Mouse (Mus musculus) ES-Bruce4 (cell line): ENCODE measurements at regions not wholly inside any gene's neighbourhood (a gene's known extent, or its start where the extent isn't known, plus 50 kb on each side); places are given as distances from the start of the nearest gene placed in this dataset.
A peak's percentile ranks its signal among the peaks of the same experiment; 100 is the strongest.

ENCODE experiments used
- H3K27ac ChIP-seq: 2 replicates; pipeline ENCODE4 v1.5.1; 2012; ENCODE audit warnings: low read length, inconsistent platforms; ENCODE audit not compliant: insufficient read depth
- H3K27me3 ChIP-seq: 2 replicates; pipeline ENCODE4 v1.6.1; 2012; ENCODE audit warnings: mild to moderate bottlenecking, low read length, inconsistent platforms; ENCODE audit not compliant: control insufficient read depth, poor library complexity, insufficient read depth, severe bottlenecking
- H3K36me3 ChIP-seq: 2 replicates; pipeline ENCODE4 v1.6.1; 2012; ENCODE audit warnings: inconsistent platforms, mild to moderate bottlenecking, low read length, moderate library complexity; ENCODE audit not compliant: control insufficient read depth, poor library complexity, insufficient read depth, severe bottlenecking
- H3K4me1 ChIP-seq: one replicate; pipeline ENCODE4 v1.8.1; 2011; ENCODE audit warnings: low read length; ENCODE audit not compliant: control insufficient read depth, insufficient read depth
- H3K4me3 ChIP-seq: 2 replicates; pipeline ENCODE4 v1.5.1; 2011; ENCODE audit warnings: low read depth, mild to moderate bottlenecking, low read length
- H3K9ac ChIP-seq: 2 replicates; pipeline ENCODE4 v1.6.1; 2012; ENCODE audit warnings: low read depth, mild to moderate bottlenecking, inconsistent platforms; ENCODE audit not compliant: poor library complexity, severe bottlenecking
- H3K9me3 ChIP-seq: replicated peaks from 2 replicates; pipeline ENCODE4 v1.6.1; 2012; ENCODE audit warnings: mild to moderate bottlenecking, low read length, inconsistent platforms; ENCODE audit not compliant: control insufficient read depth, poor library complexity, insufficient read depth, severe bottlenecking
- CTCF ChIP-seq: IDR thresholded peaks from one replicate; pipeline ENCODE4 v1.8.1; 2011; ENCODE audit warnings: low read depth, low read length
- EP300 ChIP-seq: IDR thresholded peaks from 2 replicates; pipeline ENCODE4 v1.6.1; 2011; ENCODE audit warnings: low read depth, low read length; ENCODE audit not compliant: insufficient read depth
- POLR2A ChIP-seq: IDR thresholded peaks from one replicate; pipeline ENCODE4 v1.8.1; 2011; ENCODE audit warnings: low read length; ENCODE audit not compliant: insufficient read depth

DNA sequence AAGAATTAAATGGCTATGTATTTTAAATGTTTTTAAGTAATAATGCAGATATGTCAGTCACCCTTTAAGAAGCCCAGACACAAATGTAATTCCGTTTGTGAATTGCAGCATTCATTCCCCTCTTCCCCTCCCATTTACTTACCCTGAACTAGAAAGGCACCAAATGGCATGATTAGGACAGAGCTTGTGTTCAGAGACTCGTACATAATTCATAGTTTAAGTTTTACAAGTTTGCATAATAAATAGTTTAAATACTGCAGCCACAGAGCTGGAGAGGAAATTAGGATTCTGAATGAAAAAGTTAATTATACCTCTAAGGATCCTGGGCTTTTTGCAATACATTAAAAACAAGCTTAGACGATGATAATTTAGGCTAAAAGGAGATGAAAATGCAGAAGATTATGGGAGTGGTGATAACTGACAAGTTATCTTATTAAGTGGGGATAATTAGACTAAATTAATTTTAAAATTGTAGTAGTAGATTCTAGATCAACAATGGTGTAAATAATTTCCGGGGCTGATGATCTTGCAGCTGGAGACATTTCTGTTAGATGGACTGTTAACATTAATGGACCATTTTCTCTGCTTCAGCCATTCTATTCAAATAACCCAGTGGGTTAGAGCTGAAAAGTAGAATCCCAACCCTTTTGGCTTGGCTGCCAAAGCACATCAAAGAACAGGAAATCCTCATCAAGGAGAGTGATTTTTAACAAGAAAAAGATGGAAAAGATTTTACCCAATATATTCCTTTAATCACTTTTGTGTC is 897.2 kb downstream of the Brinp1 start:
- no peaks in the 10 kb centered on the region for H3K4me1 ChIP-seq
- no peaks in the 10 kb centered on the region for H3K36me3 ChIP-seq
- H3K27me3 ChIP-seq: no peaks in the 10 kb centered on the region
- TF ChIP-seq EP300 (no peak), POLR2A (no peak), CTCF (no peak)
- H3K27ac ChIP-seq: no peak overlapping the region
- no peak overlapping the region for H3K9ac ChIP-seq
- H3K4me3 ChIP-seq: no peak overlapping the region
- no peaks in the 10 kb centered on the region for H3K9me3 ChIP-seq

DNA sequence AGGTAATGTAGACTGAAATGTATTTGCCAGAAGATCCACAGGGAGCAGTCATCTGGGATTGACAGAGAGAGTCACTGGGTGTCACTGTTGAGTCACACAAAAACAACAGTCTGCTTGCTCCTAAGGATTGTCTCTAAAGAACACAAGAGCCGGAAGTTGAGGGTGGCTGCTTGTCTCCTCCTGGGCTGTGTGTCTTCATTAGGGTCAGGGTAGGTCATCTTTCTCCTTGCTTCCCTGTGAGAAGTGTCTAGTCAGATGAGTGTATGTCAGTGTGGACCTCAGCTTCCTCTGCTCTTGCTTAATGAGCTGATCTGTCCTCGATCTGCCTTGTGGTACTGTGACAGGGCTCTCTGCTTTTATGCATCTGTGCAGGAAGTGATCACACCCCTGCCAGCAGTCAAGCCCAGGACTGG is 931.3 kb downstream of the Brinp1 start:
- H3K27ac ChIP-seq: no peak overlapping the region
- H3K9ac ChIP-seq: no peak overlapping the region
- TF ChIP-seq POLR2A (no peak), CTCF (peak; percentile 16), EP300 (no peak)
- H3K4me3 ChIP-seq: no peak overlapping the region
- H3K27me3 ChIP-seq: no peaks in the 10 kb centered on the region
- H3K36me3 ChIP-seq: no peaks in the 10 kb centered on the region
- no peaks in the 10 kb centered on the region for H3K9me3 ChIP-seq
- no peaks in the 10 kb centered on the region for H3K4me1 ChIP-seq

DNA sequence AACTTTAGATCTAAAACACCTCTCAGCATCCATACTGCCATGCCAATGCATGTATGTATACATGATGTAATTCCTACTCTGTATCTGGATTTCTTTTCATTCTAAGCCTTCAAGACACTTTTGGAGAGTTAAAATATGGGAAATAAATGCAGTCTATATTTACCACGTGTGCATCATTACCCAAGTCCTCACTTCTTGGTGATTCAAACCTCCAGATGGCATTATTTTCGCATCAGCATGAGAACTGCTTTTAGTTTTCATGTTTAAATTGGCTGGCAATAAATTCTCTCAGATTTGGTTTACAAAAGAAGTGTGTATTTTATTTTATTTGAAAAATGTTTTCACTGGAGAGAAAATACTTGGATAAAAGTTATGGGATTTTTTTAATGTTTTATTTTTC is 942.8 kb downstream of the Brinp1 start:
- Histone ChIP-seq H3K36me3 (no peaks in the 10 kb centered on the region), H3K9me3 (no peaks in the 10 kb centered on the region), H3K27me3 (no peaks in the 10 kb centered on the region), H3K4me1 (no peaks in the 10 kb centered on the region), H3K27ac (no peak overlapping the region), H3K9ac (no peak overlapping the region), H3K4me3 (no peak overlapping the region)
- TF ChIP-seq EP300 (no peak), CTCF (no peak), POLR2A (no peak)

DNA sequence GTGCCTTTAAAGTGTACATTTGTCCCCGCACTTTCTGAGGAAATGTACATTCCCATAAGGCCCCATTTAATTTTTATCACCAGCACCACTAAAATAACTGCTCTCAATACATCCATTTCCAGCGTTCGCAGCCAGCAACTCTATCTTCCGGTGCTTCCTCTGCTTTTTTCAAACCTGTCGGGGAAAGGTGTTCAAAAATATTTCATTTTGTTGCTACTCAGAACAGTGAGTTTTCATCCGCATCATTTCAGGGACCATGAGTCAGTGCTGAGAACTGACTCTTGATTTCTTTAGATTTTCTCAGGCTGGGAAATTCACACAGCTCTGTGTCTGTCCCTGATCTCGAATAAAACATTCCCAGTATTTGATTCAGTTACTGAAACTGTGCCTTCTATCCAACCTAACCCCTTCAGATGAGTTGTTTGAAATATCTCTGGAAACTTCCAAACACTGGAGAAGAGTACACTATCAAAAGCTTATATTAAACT is 959.4 kb downstream of the Brinp1 start:
- no peaks in the 10 kb centered on the region for H3K36me3 ChIP-seq
- no peak overlapping the region for H3K4me3 ChIP-seq
- TF ChIP-seq CTCF: no peak
- TF ChIP-seq EP300: no peak
- TF ChIP-seq POLR2A: no peak
- no peaks in the 10 kb centered on the region for H3K27me3 ChIP-seq
- no peak overlapping the region for H3K9ac ChIP-seq
- H3K27ac ChIP-seq: no peak overlapping the region
- no peaks in the 10 kb centered on the region for H3K4me1 ChIP-seq
- H3K9me3 ChIP-seq: no peaks in the 10 kb centered on the region

DNA sequence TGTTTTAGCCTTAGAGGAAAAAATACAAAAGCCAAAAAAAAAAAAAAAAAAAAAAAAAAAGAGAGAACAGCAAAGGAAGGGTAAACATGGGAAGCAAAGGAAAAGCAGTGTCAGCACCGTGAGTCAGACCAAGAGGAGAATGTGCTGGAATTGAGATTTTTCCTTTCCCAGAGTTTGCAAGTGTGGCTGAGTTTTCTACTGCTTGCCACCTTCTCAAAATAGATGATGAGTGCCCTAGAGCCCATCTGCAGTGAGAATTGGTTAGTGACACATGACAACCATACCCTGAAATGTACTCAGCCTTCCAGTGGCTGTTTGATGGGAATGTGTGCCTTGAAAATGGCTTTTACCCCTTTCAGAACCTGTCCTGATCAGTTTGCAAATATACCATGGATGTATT is 990.7 kb downstream of the Brinp1 start:
- H3K27ac ChIP-seq: no peak overlapping the region
- H3K9me3 ChIP-seq: no peaks in the 10 kb centered on the region
- H3K36me3 ChIP-seq: no peaks in the 10 kb centered on the region
- H3K9ac ChIP-seq: no peak overlapping the region
- TF ChIP-seq CTCF (no peak), EP300 (no peak), POLR2A (no peak)
- H3K4me3 ChIP-seq: no peak overlapping the region
- H3K4me1 ChIP-seq: no peaks in the 10 kb centered on the region
- no peaks in the 10 kb centered on the region for H3K27me3 ChIP-seq

DNA sequence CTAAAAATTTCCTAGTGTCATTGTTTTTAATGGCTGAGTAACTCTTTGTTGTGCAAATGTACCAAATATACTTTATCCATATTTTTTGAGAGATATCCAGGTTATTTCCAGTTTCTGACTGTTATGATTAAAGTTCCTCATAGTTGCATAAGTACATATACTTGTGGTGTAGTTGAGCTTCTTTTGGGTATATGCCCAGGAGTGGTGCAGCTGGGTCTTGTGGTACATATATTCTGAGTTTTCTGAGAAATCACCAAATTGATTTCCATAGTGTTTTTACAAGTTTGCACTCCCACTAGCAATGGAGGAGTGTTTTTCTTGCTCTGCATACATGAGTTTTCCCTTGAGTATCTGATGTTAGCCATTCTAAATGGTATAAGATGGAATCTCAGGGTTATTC is 1006.2 kb downstream of the Brinp1 start:
- Histone ChIP-seq H3K9me3 (no peaks in the 10 kb centered on the region), H3K36me3 (no peaks in the 10 kb centered on the region), H3K9ac (no peak overlapping the region), H3K4me1 (no peaks in the 10 kb centered on the region), H3K27ac (no peak overlapping the region), H3K4me3 (no peak overlapping the region), H3K27me3 (no peaks in the 10 kb centered on the region)
- TF ChIP-seq POLR2A (no peak), CTCF (no peak)
